Mouse (Mus musculus) frontal cortex, postnatal 10 days (tissue): ENCODE results near the gene Ache.
A peak's percentile ranks its signal among the peaks of the same experiment; 100 is the strongest.

Experiments
- DNase-seq, 2 experiments: peaks; one replicate each; pipeline ENCODE4 v3.0.0; 2022; ENCODE audit warnings: low spot score in 2 of 2, mixed read lengths in 1 of 2

Ache gene

GRCm38 (mm10) chr5:137334317-137334716 lies 47.0 kb downstream of the Ache start:
- no peak for DNase-seq

- no peak for DNase-seq
Observed at GRCm38 (mm10) chr5:137335066-137335465, 47.7 kb downstream of the Ache start.

- DNase-seq, result no peak
Observed at GRCm38 (mm10) chr5:137337190-137337589, 49.9 kb downstream of the Ache start.

GRCm38 (mm10) chr5:137338256-137338655 lies 50.9 kb downstream of the Ache start:
- peak; percentile 84 to 87 for DNase-seq

GRCm38 (mm10) chr5:137338663-137339289 lies 51.5 kb downstream of the Ache start:
- DNase-seq, result no peak

- peak in 1 of 2 experiments; percentile 33 for DNase-seq
Observed at GRCm38 (mm10) chr5:137339290-137339979, 52.1 kb downstream of the Ache start.

- DNase-seq, result no peak
Observed at GRCm38 (mm10) chr5:137340222-137340621, 52.9 kb downstream of the Ache start.

- DNase-seq, result no peak
Observed at GRCm38 (mm10) chr5:137342407-137343012, 55.2 kb downstream of the Ache start.

GRCm38 (mm10) chr5:137343412-137343811 lies 56.1 kb downstream of the Ache start:
- no peak for DNase-seq

GRCm38 (mm10) chr5:137343869-137344268 lies 56.5 kb downstream of the Ache start:
- DNase-seq, result no peak
